Mouse (Mus musculus) Muller cell, postnatal 12 days (primary cell): ENCODE measurements around the gene Nisch.
A peak's percentile ranks its signal among the peaks of the same experiment; 100 is the strongest.

Experiments
- DNase-seq: peaks from one replicate; pipeline ENCODE4 v3.0.0-alpha.2; 2015; ENCODE audit errors: inconsistent ontology term

The Nisch gene

GRCm38 (mm10) chr14:31216846-31217245 lies at the start of gene Nisch:
Gene Nisch (minus strand): TSS chr14:31216946.
- DNase-seq: no peak

DNA sequence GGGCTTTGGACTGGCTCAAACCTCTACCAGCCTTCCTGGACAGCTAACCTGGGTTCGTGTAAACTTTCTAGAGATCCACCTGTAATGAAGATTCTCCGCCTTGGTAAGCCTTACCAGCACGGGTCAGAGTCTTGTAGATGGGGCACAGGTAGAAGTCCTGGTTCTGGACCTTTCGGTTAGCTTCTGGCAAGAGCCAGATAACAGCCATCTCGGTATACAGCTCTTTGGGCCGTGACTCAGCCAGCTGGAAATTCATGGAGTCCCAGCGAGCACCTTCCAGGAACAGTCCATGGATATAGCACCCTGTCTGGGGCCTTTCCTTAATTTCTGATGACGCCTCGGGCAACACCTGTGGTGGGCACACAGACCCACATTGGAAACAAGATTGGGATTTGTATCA lies 44.2 kb upstream of the Nisch start:
- DNase-seq: no peak

GRCm38 (mm10) chr14:31260374-31260773 lies 43.6 kb upstream of the Nisch start:
- DNase-seq: no peak

- DNase-seq: no peak
These were observed 41.8 kb upstream of the Nisch start for GRCm38 (mm10) chr14:31258476-31259050.

GRCm38 (mm10) chr14:31252091-31252490 lies 35.3 kb upstream of the Nisch start:
- DNase-seq: no peak

DNA sequence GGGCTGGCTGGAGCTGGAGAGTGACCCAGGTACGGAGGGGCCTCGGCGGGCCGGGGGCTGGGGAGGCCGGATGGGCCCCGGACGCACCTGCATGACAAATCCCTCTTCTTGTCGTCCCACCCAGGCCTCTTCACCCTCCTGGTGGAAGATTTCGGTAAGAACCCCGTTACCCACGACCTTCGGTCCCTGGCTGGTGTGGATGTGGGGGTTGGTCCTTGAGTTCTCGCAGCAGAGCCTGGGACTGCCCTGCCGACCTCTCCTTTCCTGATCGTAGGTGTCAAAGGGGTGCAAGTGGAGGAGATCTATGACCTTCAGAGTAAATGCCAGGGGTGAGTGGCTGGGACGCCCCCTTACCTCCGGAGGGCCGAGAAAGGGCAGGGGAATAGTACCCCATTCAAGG lies 34.9 kb upstream of the Nisch start:
- DNase-seq: no peak

DNA sequence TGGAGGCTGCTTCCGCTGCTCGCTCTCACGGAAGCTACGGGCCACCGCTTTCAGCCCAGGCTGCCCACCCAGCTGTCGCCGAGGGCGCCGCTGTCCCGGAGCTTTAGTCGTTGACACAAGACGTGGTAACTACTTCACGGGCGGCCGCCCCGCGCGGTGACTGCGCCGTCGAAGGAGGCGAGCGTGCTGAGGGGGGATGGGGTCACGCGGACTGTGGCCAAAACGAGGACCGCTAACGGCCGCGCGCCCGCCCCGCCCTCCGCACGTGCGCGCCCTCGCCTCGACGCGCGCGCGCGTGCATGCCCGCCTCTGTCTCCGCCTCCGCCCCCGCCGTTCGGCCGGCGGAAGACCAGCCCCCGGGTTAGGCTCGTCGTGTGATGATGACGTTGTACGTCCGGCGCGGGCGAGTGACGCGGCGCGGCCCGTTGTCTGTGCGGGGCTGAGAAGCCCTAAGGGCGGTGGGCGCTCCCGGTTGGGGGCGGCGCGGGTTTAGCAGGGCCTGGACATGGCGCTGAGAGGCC lies 34.4 kb upstream of the Nisch start, which contains the start of the genes Phf7 and Bap1:
Gene Phf7 (minus strand): TSS at position 234 of the 521 bp plus-strand sequence.
Gene Bap1 (plus strand): TSS at position 367 of the 521 bp plus-strand sequence.
- DNase-seq: peak; percentile 98

- no peak for DNase-seq
These were observed 33.7 kb upstream of the Nisch start for GRCm38 (mm10) chr14:31250222-31251083.

DNA sequence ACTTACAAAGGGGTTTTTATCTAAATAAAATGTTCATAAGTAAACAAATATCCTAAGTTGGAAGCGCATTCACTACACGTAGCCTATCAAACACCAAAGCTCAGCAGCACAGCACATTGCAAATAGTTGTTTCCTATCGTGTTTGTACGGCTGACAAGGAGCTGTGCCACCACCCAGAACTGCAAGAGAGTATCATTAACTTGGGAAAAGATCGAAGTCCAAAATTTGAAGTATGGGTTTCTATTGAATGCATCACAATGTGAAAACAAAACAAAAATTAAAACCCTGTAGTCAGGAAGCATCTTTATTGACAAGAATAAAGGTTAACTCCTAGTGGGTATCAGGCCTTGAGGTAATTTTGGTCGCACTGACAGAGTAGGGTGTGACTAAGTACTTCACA lies 31.6 kb upstream of the Nisch start:
- no peak for DNase-seq

DNA sequence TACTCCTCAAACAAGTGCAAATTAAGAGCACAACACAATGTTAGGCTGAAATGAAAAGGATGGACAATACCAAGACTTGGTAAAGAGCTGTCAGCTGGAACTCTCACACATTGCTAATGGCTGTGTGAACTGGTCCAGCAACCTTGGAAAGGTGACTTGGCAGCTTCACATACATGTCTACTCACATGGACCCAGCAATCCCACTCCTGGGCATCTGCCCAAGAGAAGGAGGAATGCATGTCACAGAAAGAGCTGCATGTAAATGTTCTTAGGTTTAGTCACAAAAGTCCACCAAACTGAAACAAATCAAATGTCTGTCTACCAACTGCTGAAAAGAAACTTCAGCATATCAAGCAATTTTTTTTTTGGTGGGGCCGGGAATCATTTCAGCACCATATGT lies 29.2 kb upstream of the Nisch start:
- peak; percentile 12 for DNase-seq

DNA sequence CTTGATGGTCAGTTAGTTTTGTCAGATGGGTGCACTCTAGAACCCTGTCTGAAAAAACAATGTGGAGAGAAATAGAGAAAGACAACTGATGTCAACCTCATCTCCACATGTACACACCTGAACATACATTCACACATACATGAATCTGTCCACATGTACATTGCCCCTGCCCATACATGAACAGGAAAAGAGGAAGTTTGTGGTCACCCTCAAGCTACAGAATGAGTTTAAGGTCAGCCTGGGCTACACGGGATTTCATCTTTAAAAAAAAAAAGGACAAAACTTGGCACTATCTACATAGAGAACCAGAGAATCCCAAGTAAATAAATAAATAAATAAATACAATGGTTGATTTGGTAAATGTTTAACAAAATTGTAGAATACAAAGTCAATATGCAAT lies 28.0 kb upstream of the Nisch start:
- no peak for DNase-seq

DNA sequence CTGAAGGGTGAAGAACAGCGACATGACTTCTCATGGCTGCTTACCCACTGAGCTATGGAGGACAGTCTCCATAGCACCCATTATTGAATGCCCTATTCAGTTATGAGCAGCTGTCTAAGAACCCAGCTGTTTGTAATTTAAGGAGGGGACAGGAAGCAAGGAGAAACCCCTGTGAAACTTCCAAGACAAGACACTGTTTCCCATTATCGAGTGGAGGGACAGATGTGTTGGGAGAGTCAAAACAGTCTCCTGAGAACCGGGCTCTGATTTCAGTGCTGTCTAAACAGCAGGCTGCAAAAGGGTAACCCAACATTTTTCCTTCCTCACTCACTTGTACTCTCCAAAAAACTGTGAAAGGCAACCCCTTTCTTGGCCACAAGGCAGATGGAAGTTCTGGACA lies 23.8 kb upstream of the Nisch start:
- no peak for DNase-seq

DNA sequence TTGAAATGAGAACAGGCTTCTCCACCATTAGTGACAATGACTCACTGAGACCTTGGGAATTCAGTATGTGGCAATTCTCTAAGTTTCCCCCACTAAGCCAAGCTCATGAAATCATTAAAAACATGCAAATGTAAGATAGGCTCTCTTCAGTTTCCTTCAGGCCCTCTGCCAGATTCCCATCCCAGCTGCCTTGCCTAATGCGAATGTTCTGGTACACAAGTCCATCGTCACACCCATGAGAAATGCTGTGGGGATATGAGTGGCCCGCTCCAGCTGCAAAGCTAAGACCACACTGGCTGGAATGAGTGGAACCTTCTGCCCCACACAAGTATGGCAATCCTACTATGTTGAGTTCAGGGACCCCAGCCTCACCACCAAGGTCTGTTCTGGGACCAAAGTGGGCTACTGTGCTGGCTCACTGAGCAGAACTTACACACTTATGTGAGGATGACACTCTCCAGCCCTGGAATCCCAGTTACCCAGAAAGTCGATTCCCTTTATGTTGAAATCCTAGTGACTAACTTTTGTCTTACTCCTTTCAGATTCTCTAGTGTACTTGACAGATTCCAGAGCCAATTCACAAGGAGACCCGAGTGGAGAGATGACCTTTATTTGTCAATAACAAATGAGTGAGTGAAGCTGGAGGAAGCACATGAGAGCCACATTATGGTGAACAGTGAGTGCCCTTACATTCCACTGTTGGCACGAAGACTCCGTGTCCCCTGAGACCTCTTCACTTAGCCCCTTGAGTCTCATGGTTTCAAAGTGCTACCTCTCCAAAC lies 20.5 kb upstream of the Nisch start:
- DNase-seq: no peak

- peak; percentile 60 for DNase-seq
These were observed 17.3 kb upstream of the Nisch start for GRCm38 (mm10) chr14:31233996-31234591.

DNA sequence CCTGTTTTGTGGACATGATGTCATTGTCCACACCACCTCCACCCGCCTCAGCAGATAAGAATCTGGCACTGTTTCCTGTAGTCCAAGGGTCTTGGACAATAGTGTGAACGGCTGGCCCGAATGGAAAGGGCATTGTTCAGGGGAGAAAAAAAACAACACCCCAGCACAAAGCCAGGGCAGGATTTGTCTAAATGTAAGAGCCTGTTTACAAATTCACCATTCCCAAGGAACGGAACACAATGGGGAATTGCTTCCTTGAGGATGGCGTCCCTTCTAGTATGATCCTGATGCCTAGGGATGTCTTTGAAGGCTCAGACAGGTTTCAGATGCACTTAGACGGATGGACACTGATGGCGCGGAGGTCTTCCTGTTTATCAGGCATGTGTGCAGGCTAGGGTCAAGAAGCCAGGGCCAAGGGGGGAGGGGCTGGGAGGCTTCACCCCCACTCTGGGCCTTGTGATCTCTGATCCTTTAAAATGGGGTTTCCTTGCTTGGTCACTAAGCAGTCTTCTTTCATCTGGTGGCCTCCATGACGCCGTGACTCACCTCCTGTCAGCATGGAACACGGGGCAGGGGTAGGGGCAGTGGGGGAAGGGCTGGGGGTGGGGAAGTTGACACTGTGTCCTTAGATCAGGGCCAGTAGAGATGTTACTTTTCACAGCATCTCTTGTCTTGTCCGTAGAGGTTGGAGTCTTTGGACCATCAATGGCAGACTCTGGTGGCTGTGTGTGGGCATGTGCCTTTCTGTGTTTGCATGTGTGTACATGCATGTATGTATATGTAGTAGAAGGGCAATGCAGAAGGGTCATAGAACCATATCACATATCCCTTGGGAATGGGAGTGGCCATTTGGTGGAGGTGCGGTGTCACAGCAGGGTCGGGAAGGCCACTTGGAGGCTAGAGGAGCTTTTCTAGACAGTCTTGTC lies 16.6 kb upstream of the Nisch start:
- no peak for DNase-seq

GRCm38 (mm10) chr14:31232404-31233069 lies 15.8 kb upstream of the Nisch start:
- DNase-seq: no peak

- DNase-seq: no peak
These were observed 13.7 kb upstream of the Nisch start for GRCm38 (mm10) chr14:31230442-31230841.

DNA sequence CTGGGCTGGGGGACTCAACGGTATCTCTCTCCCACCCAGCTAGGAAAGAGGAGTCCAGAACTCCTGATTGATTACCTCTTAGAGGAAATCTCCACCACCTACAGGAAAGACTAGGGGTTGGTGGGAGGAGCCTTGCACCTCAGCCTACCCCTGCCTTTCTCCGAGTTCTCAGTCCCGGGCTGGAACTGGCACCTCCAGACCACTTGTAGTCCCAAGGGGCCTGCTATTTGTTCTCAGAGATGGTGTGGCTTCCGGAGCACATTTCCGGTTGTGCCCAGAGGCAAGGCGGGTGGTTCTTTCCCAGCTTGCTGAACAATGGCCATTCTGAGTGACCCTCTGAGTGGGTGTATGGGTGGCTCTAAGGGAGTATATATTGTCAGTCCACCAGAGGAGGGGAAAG lies 11.5 kb upstream of the Nisch start:
- no peak for DNase-seq

DNA sequence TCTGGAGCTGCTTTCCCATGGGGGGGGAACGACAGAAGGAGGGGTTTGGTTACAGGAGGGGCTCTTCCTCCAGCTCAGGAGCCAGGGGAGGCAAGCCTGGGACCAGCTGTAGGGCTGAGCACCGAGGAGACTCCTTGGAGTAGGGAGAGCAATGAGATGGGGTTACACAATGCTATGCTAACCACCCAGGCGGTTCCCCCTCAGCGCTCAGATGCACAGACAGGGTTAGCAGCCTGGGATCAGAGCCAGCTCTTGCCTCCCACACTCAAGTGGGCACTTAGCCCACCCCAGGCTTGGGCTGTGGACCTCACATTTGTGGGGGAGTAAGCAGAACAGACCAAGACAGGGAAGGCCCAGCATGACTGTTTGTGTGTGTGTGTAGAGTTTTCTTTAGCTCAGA lies 10.2 kb upstream of the Nisch start:
- peak; percentile 65 for DNase-seq

DNA sequence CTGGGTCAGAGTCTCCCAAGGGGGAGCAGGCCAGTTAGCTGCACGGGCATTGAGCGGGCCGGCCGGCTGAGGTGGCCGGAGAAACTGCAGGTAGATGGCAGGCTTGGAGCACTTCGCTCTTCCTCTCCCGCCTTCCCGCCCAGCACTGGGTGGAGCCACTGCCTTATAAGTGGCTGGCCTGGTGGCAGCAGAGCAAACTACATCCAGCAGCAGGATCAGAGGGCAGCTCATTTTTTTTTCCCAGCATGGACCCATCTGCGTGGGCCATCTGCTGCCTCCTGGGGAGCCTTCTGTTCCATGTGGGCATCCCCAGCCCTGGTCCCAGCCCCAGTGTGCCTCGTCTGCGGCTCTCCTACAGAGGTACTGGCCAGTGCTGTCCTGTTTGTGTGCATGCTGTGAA lies 920 bp upstream of the Nisch start, which contains the start of gene Sema3g:
Gene Sema3g (plus strand): TSS at position 195 of the 400 bp plus-strand sequence.
- DNase-seq: peak; percentile 69
